Comparison of ENCODE assay signal across 19 mouse cellular contexts in the genomic region with DNA sequence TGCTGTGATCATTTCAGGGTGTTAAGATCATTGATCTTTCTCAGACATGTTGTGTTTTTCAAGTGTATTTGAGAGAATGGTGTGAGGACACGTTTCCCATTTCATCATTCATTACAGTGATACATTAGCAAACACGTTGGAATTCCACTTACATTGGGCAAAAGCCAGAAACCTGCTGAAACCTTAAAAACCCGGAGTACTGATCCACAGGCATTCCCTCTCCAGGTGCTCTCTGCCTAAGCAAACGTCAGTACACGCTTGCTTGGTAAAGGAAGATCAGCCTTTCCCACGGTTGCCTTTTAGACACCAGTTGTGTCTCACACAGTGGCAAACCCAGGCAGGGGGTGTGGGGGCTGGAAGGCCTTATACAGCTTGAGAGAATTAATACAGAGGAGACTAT. TPM values are rescaled to one million over a fixed set of nuclear protein-coding genes. Genes with fewer than 3 reads are reported as not detected.
DNase-seq lines count a peak whose midpoint lies in the region; ATAC-seq and TF ChIP-seq lines count a peak whose summit lies in the region.
"Had no signal": no experiment of that assay in that cellular context is flagged by ENCODE, and none has a peak within 500 bp of the region (broad histone marks: within the 10 kb centered on the region; RNA-seq: fewer than 3 reads in every experiment).

No protein-coding gene starts in this region.

- H3K4me3 ChIP-seq in lung, embryonic 14.5 days (ENCODE audit: low read depth, low read length): no peak overlapping the region
- H3K4me3 ChIP-seq in lung, adult 2 months (replicated peaks; ENCODE audit: extremely low read depth, low read depth, low read length): no peak overlapping the region
- no peak overlapping the region for H3K4me3 ChIP-seq in forebrain, embryonic 13.5 days
- H3K4me3 ChIP-seq: forebrain, embryonic 15.5 days; heart, embryonic 12.5 days; hindbrain, embryonic 12.5 days; neural tube, embryonic 13.5 days had no signal

- 36% methylated on average over 6 of the region's 6 CpGs for WGBS in lung, embryonic 14.5 days
- WGBS in lung, adult 2 months: 58% methylated on average over 6 of the region's 6 CpGs
- 74% methylated on average over 6 of the region's 6 CpGs for WGBS in forebrain, embryonic 13.5 days

- no peak for ATAC-seq in lung, embryonic 14.5 days (ENCODE audit: insufficient read depth)
- ATAC-seq in forebrain, embryonic 13.5 days: no peak

- H3K9me3 ChIP-seq in lung, embryonic 14.5 days (ENCODE audit: low read depth, low read length): no peaks in the 10 kb centered on the region
- no peaks in the 10 kb centered on the region for H3K9me3 ChIP-seq in forebrain, embryonic 13.5 days (replicated peaks)
- H3K9me3 ChIP-seq: forebrain, embryonic 15.5 days; heart, embryonic 12.5 days; hindbrain, embryonic 12.5 days; neural tube, embryonic 13.5 days had no signal

- H3K4me1 ChIP-seq in lung, embryonic 14.5 days (ENCODE audit: insufficient read depth): peaks cover 14% of the 10 kb centered on the region
- peaks cover 2% of the 10 kb centered on the region for H3K4me1 ChIP-seq in lung, adult 2 months (ENCODE audit: control insufficient read depth, insufficient read depth, low read length)
- H3K4me1 ChIP-seq in forebrain, embryonic 13.5 days: peaks cover 23% of the 10 kb centered on the region

- H3K27ac ChIP-seq in lung, embryonic 14.5 days (ENCODE audit: low read depth): peak overlapping the region; percentile 6
- H3K27ac ChIP-seq in forebrain, embryonic 13.5 days: no peak overlapping the region
- H3K27ac ChIP-seq: forebrain, embryonic 15.5 days; neural tube, embryonic 13.5 days had no signal

- no peak overlapping the region for H3K9ac ChIP-seq in lung, embryonic 14.5 days
- no peak overlapping the region for H3K9ac ChIP-seq in forebrain, embryonic 13.5 days
- H3K9ac ChIP-seq: forebrain, embryonic 15.5 days; heart, embryonic 12.5 days; neural tube, embryonic 13.5 days had no signal

- no peak for TF ChIP-seq POLR2A in lung, adult 2 months (IDR thresholded peaks at IDR 0.05; ENCODE audit: borderline replicate concordance, extremely low read depth, low read depth, low read length)

- DNase-seq in heart, adult 11 months: peak; percentile 78
- DNase-seq in heart, adult 9 months (ENCODE audit: low spot score in 2 of 2): no peak
- DNase-seq in lung, embryonic 14.5 days: peak; percentile 52
- DNase-seq in lung, adult 2 months: no peak
- DNase-seq in 3T3-L1 (ENCODE audit: low read depth, low spot score): peak; percentile 48
- DNase-seq in fibroblast of lung, adult 2 months (ENCODE audit: low read depth): peak; percentile 76
- no peak for DNase-seq in frontal cortex, postnatal 25 days (ENCODE audit: low spot score in 2 of 2)
- DNase-seq: cerebellum, adult 18-20 months; cerebellum, postnatal 25 days; embryo, embryonic 11 days; heart, postnatal 14 days; lung, postnatal 14 days; thymus, adult 2 months had no signal

- no peaks in the 10 kb centered on the region for H3K27me3 ChIP-seq in lung, embryonic 14.5 days (ENCODE audit: insufficient read depth, low read length)
- no peaks in the 10 kb centered on the region for H3K27me3 ChIP-seq in forebrain, embryonic 13.5 days
- H3K27me3 ChIP-seq: CH12.LX; forebrain, embryonic 15.5 days; heart, embryonic 12.5 days; hindbrain, embryonic 12.5 days; neural tube, embryonic 13.5 days had no signal

- no peak overlapping the region for H3K4me2 ChIP-seq in lung, embryonic 14.5 days
- H3K4me2 ChIP-seq in forebrain, embryonic 13.5 days: no peak overlapping the region
- H3K4me2 ChIP-seq: forebrain, embryonic 15.5 days; heart, embryonic 12.5 days; neural tube, embryonic 13.5 days had no signal

- no peak for TF ChIP-seq CTCF in lung, embryonic 14.5 days (IDR thresholded peaks at IDR 0.05; ENCODE audit: low read depth)
- TF ChIP-seq CTCF in lung, adult 2 months (IDR thresholded peaks at IDR 0.05; ENCODE audit: insufficient read depth, low read length): no peak

- no peaks in the 10 kb centered on the region for H3K36me3 ChIP-seq in lung, embryonic 14.5 days (ENCODE audit: insufficient read depth)
- H3K36me3 ChIP-seq in forebrain, embryonic 13.5 days (ENCODE audit: poor library complexity, severe bottlenecking): no peaks in the 10 kb centered on the region
- H3K36me3 ChIP-seq: forebrain, embryonic 15.5 days; heart, embryonic 12.5 days; hindbrain, embryonic 12.5 days; neural tube, embryonic 13.5 days had no signal

RNA-seq across cellular contexts. Expression of gene F2rl1, which starts 21.2 kb away (rescaled TPM):
- 4.1 and 4.5 TPM in 2 replicates for polyA plus RNA-seq in lung, embryonic 14.5 days (2014; fragmentation: Nextera tagmentation; extraction: Ambion mirVana)
- polyA plus RNA-seq in lung, adult 2 months (2012; rRNA removed): 10.7 and 12.4 TPM in 2 replicates
- 0.08 TPM in 1 of 2 replicates, not detected in the other for polyA plus RNA-seq in forebrain, embryonic 13.5 days (2015; fragmentation: Nextera tagmentation; extraction: Ambion mirVana)
- polyA plus RNA-seq: heart, embryonic 12.5 days; neural tube, embryonic 13.5 days had no signal

Comparison
In these comparisons a context has a peak if more than half of its experiments do, and no peak if none do; other contexts are left out.
1. DNase-seq: peak in heart, adult 11 months (single experiment), lung, embryonic 14.5 days (single experiment), 3T3-L1 (single experiment) and fibroblast of lung, adult 2 months (single experiment); none in heart, adult 9 months (0 of 2), lung, adult 2 months (single experiment) and frontal cortex, postnatal 25 days (0 of 2).